ENCODE assay signal across 19 mouse cellular contexts in the genomic region with DNA sequence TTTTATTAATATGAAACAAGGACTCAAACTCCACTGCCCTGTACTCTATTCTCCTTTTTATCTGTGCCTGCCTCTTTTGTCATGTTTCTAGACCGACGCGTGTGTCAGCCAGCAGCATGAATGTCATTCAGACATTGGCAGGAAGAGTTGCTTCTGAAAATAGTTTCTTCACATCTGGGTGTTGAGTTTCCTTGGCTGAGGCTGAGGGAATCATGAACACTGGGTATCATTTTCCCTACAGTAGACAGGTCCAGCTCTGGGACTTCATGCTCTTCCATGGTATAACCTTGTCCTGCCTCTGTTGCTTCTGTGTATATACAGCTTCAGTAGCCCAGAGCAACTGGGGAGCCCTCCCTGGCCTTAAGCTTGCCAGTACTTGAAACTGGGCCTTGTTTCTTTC.
DNase-seq lines count a peak whose midpoint lies in the region; ATAC-seq and TF ChIP-seq lines count a peak whose summit lies in the region.
"Had no signal": no experiment of that assay in that cellular context is flagged by ENCODE, and none has a peak within 500 bp of the region (broad histone marks: within the 10 kb centered on the region; RNA-seq: fewer than 3 reads in every experiment).

No protein-coding gene starts in this region.

- no peaks in the 10 kb centered on the region for H3K9me3 ChIP-seq in heart, embryonic 12.5 days (replicated peaks)
- no peaks in the 10 kb centered on the region for H3K9me3 ChIP-seq in hindbrain, embryonic 16.5 days (ENCODE audit: control insufficient read depth, low read length)
- H3K9me3 ChIP-seq: embryonic facial prominence, embryonic 15.5 days; forebrain, embryonic 10.5 days; hindbrain, embryonic 13.5 days; liver, embryonic 12.5 days; midbrain, embryonic 10.5 days had no signal

- peak; percentile 39 to 40 for DNase-seq in gastrocnemius, adult 8-10 months (ENCODE audit: low spot score in 2 of 2)
- DNase-seq in gastrocnemius, postnatal 36 days = no peak
- DNase-seq in heart, postnatal 4 days = peak; percentile 45
- DNase-seq in right cerebral cortex, postnatal 14 days = no peak
- DNase-seq: adrenal gland, postnatal 10 days; B cell, adult 2 months; cerebellum, adult 8-10 months; lung, embryonic 14.5 days; lung, postnatal 4 days; thymus, postnatal 4 days had no signal

- peaks cover 15% of the 10 kb centered on the region for H3K4me1 ChIP-seq in cortical plate, adult 2 months (ENCODE audit: control insufficient read depth, insufficient read depth, low read length)
- peaks cover 42% of the 10 kb centered on the region for H3K4me1 ChIP-seq in heart, embryonic 12.5 days (replicated peaks)
- no peaks in the 10 kb centered on the region; the same call in 1 of the 2 replicates for H3K4me1 ChIP-seq in hindbrain, embryonic 16.5 days (ENCODE audit: control insufficient read depth, insufficient read depth, low read depth, low read length)
- H3K4me1 ChIP-seq: liver, embryonic 12.5 days had no signal

- peak overlapping the region; percentile 12; the same call in 1 of the 2 replicates for H3K27ac ChIP-seq in cortical plate, adult 2 months (ENCODE audit: insufficient read depth, low read length)
- H3K27ac ChIP-seq in heart, embryonic 12.5 days (ENCODE audit: poor library complexity, severe bottlenecking) = peak overlapping the region; percentile 55; the same call in 1 of the 2 replicates
- no peak overlapping the region for H3K27ac ChIP-seq in hindbrain, embryonic 16.5 days (ENCODE audit: low read depth, low read length)
- H3K27ac ChIP-seq: embryonic facial prominence, embryonic 15.5 days; forebrain, embryonic 10.5 days; hindbrain, embryonic 13.5 days; liver, embryonic 12.5 days; midbrain, embryonic 10.5 days had no signal

- H3K4me2 ChIP-seq in heart, embryonic 12.5 days = no peak overlapping the region
- no peak overlapping the region for H3K4me2 ChIP-seq in hindbrain, embryonic 16.5 days (ENCODE audit: low read length)
- H3K4me2 ChIP-seq: embryonic facial prominence, embryonic 15.5 days; hindbrain, embryonic 13.5 days; liver, embryonic 12.5 days; lung, embryonic 14.5 days had no signal

- H3K9ac ChIP-seq in heart, embryonic 12.5 days = no peak overlapping the region
- H3K9ac ChIP-seq in hindbrain, embryonic 16.5 days (ENCODE audit: low read depth, low read length) = no peak overlapping the region
- H3K9ac ChIP-seq: embryonic facial prominence, embryonic 15.5 days; hindbrain, embryonic 13.5 days; liver, embryonic 12.5 days; lung, embryonic 14.5 days had no signal

- no peak for TF ChIP-seq POLR2A in cortical plate, adult 2 months (IDR thresholded peaks at IDR 0.05; ENCODE audit: extremely low read depth, insufficient read depth, low read length)

- no peak for TF ChIP-seq CTCF in cortical plate, adult 2 months (IDR thresholded peaks at IDR 0.05; ENCODE audit: extremely low read depth, insufficient read depth, low read length)

- intact Hi-C loops in gastrocnemius, postnatal 36 days (cut with DNase I) = no loop called here

- H3K27me3 ChIP-seq in heart, embryonic 12.5 days (replicated peaks) = no peaks in the 10 kb centered on the region
- H3K27me3 ChIP-seq in hindbrain, embryonic 16.5 days (replicated peaks; ENCODE audit: control insufficient read depth, insufficient read depth, low read length) = no peaks in the 10 kb centered on the region
- H3K27me3 ChIP-seq: embryonic facial prominence, embryonic 15.5 days; hindbrain, embryonic 13.5 days; liver, embryonic 12.5 days had no signal

- 27% methylated on average over 3 of the region's 3 CpGs for WGBS in heart, embryonic 12.5 days
- 70% methylated on average over 3 of the region's 3 CpGs for WGBS in hindbrain, embryonic 16.5 days

- H3K36me3 ChIP-seq in heart, embryonic 12.5 days = no peaks in the 10 kb centered on the region
- no peaks in the 10 kb centered on the region for H3K36me3 ChIP-seq in hindbrain, embryonic 16.5 days (ENCODE audit: control insufficient read depth, insufficient read depth, low read length)
- H3K36me3 ChIP-seq: embryonic facial prominence, embryonic 15.5 days; forebrain, embryonic 10.5 days; hindbrain, embryonic 13.5 days; liver, embryonic 12.5 days; midbrain, embryonic 10.5 days had no signal

- no peak overlapping the region for H3K4me3 ChIP-seq in cortical plate, adult 2 months (ENCODE audit: insufficient read depth, low read length)
- no peak overlapping the region for H3K4me3 ChIP-seq in heart, embryonic 12.5 days
- no peak overlapping the region for H3K4me3 ChIP-seq in hindbrain, embryonic 16.5 days (ENCODE audit: low read length)
- H3K4me3 ChIP-seq: embryonic facial prominence, embryonic 15.5 days; forebrain, embryonic 10.5 days; hindbrain, embryonic 13.5 days; liver, embryonic 12.5 days; midbrain, embryonic 10.5 days had no signal

- ATAC-seq in heart, embryonic 12.5 days (ENCODE audit: insufficient number of reproducible peaks, low FRiP score) = no peak
- no peak for ATAC-seq in hindbrain, embryonic 16.5 days
- ATAC-seq: intestine, embryonic 16.5 days; liver, embryonic 12.5 days had no signal

Comparison
In these comparisons a context has a peak if more than half of its experiments do, and no peak if none do; other contexts are left out.
1. DNase-seq: peak in gastrocnemius, adult 8-10 months (2 of 2) and heart, postnatal 4 days (single experiment); none in gastrocnemius, postnatal 36 days (0 of 2) and right cerebral cortex, postnatal 14 days (single experiment).